Mouse (Mus musculus) ES-Bruce4 (cell line): Measurements from ENCODE around the gene Heg1. TPM values are rescaled to one million over a fixed set of nuclear protein-coding genes. Genes with fewer than 3 reads are reported as not detected.

Source experiments
- H3K27ac ChIP-seq: 2 replicates; pipeline ENCODE4 v1.5.1; 2012; ENCODE audit warnings: low read length, inconsistent platforms; ENCODE audit not compliant: insufficient read depth
- H3K27me3 ChIP-seq: 2 replicates; pipeline ENCODE4 v1.6.1; 2012; ENCODE audit warnings: mild to moderate bottlenecking, low read length, inconsistent platforms; ENCODE audit not compliant: control insufficient read depth, poor library complexity, insufficient read depth, severe bottlenecking
- H3K36me3 ChIP-seq: 2 replicates; pipeline ENCODE4 v1.6.1; 2012; ENCODE audit warnings: inconsistent platforms, mild to moderate bottlenecking, low read length, moderate library complexity; ENCODE audit not compliant: control insufficient read depth, poor library complexity, insufficient read depth, severe bottlenecking
- H3K4me1 ChIP-seq: one replicate; pipeline ENCODE4 v1.8.1; 2011; ENCODE audit warnings: low read length; ENCODE audit not compliant: control insufficient read depth, insufficient read depth
- H3K4me3 ChIP-seq: 2 replicates; pipeline ENCODE4 v1.5.1; 2011; ENCODE audit warnings: low read depth, mild to moderate bottlenecking, low read length
- H3K9ac ChIP-seq: 2 replicates; pipeline ENCODE4 v1.6.1; 2012; ENCODE audit warnings: low read depth, mild to moderate bottlenecking, inconsistent platforms; ENCODE audit not compliant: poor library complexity, severe bottlenecking
- H3K9me3 ChIP-seq: replicated peaks from 2 replicates; pipeline ENCODE4 v1.6.1; 2012; ENCODE audit warnings: mild to moderate bottlenecking, low read length, inconsistent platforms; ENCODE audit not compliant: control insufficient read depth, poor library complexity, insufficient read depth, severe bottlenecking
- CTCF ChIP-seq: IDR thresholded peaks from one replicate; pipeline ENCODE4 v1.8.1; 2011; ENCODE audit warnings: low read depth, low read length
- EP300 ChIP-seq: IDR thresholded peaks from 2 replicates; pipeline ENCODE4 v1.6.1; 2011; ENCODE audit warnings: low read depth, low read length; ENCODE audit not compliant: insufficient read depth
- POLR2A ChIP-seq: IDR thresholded peaks from one replicate; pipeline ENCODE4 v1.8.1; 2011; ENCODE audit warnings: low read length; ENCODE audit not compliant: insufficient read depth
- polyA plus RNA-seq: library from polyadenylated mRNA; stranded (reverse); fragments of >200 nt; gene quantifications from 2 replicates; pipeline ENCODE4 v1.2.4, GENCODE M21; 2011; ENCODE audit warnings: low read depth; ENCODE audit not compliant: missing spikeins, insufficient read depth, insufficient read length

Heg1 gene
- polyA plus RNA-seq, 1 experiment: 21.7 TPM

DNA sequence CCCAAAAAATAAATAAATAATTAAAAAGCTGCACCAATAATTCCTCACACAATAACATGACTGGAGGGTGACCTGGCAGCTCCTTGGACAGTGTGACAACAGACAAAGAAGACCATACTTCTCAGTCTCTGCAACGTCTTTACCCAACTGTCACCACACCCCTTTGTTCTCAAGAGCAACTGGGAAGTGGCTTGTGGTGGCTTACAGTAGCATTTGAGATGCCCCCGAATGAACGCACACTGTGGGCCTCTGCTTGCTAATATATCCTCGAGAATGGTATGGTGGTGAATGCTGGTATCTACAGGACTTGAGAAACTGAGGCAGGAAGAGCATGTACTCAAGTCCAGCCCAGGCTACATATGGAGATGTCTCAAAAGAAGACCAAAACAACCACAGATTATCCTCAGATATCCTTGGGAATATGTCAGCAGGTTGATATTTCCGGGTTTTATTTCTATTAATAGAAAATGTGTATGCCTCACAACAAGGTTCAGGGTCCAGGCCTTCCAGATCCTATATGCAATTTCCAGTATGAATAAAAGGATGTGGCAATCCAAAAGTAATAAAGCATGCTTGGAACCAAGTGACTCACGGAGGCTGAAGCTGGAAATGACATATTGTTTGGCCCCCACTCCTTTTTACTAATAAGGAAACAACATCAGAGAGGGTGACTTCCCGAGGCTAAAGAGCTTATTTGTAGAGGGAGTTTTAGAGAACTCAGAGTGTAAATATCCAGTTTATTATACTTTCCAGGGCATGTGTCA, 92.8 kb downstream of the Heg1 start:
- Histone ChIP-seq H3K27me3 (no peaks in the 10 kb centered on the region), H3K4me1 (no peaks in the 10 kb centered on the region), H3K9ac (no peak overlapping the region), H3K4me3 (no peak overlapping the region), H3K27ac (no peak overlapping the region), H3K36me3 (no peaks in the 10 kb centered on the region), H3K9me3 (no peaks in the 10 kb centered on the region)
- TF ChIP-seq CTCF: no peak
- TF ChIP-seq EP300: no peak
- TF ChIP-seq POLR2A: no peak

DNA sequence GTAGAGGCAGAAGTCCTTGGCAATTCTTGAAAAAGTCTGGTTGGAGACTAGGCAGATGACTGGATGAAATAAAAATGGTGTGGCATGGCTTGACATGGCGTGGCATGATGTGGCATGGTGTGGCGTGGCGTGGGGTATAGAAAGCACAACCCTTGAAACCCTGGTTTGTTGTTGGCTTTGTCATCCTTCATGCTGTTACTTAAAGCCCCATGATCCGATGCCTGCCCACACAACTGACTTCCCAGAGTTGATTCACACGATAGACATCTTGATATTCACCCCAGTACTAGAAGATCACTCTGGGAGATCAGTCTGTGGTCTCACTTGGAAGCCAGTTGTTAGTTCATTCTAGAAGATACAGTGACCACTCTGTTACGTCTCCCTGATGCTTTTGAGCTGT, 93.4 kb downstream of the Heg1 start:
- Histone ChIP-seq H3K9me3 (no peaks in the 10 kb centered on the region), H3K9ac (no peak overlapping the region), H3K27ac (no peak overlapping the region), H3K4me1 (no peaks in the 10 kb centered on the region), H3K27me3 (no peaks in the 10 kb centered on the region), H3K4me3 (no peak overlapping the region), H3K36me3 (no peaks in the 10 kb centered on the region)
- TF ChIP-seq POLR2A (no peak), EP300 (no peak)

DNA sequence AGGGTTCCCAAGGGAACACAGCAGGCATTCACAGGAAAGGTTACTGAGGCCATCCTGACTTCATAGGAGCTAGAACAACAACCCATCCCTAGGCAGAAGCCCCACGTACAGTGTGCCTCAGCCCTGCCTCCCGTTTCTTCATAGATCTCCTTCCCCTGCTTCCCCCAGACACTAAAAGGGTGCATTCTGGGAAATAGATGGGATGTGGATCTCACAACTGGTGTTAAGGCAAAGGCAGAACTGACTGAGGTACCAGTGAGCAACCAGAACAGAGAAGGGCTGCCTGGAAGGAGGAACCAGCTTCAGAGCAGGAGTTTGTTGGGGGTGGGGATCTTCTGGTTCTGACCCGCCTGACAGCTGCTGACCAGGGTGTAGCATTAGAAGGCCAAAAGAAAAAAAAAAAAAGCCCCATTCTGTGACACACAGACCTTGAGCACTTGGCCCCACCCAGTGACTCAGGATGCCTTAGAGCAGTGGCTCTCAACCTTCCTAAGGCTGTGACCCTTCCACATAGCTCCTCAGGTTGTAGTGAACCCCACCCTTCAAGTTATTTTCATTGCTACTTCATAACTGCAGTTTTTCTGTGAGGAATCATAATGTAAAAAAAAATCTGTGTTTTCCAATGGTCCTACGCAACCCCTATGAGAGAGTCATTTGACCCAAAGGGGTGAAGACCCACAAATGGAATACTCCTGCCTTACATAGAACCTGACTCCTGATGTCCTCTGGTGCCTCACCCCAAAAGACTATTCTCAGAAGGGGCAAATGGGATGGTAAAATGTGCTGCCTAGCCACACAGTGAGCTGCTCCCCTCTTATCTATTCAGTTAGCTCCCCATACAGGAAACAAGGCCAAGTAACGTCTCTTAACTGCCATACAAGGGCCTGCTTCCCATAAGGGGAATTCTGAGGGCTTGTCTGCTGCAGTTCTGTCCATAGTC, 97.9 kb downstream of the Heg1 start:
- no peaks in the 10 kb centered on the region for H3K9me3 ChIP-seq

DNA sequence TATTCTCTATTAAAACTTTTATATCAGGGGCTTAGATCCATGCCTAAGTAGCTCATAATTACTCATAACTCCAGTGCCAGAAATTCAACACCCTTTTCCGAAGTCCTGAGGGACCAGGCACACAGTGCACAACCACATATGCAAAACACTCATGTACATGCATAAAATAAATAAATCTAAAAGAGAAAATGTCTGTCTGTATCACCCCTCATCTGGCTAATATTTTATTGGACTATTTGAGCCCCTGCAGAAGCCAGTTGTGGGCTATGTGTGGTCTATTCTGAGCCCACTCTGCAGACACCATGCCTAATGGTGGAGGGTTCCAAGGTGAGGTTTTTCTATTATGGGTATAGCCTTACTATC, 98.5 kb downstream of the Heg1 start:
- Histone ChIP-seq H3K4me1 (no peaks in the 10 kb centered on the region), H3K27me3 (no peaks in the 10 kb centered on the region), H3K9ac (no peak overlapping the region), H3K36me3 (no peaks in the 10 kb centered on the region), H3K27ac (no peak overlapping the region), H3K4me3 (no peak overlapping the region), H3K9me3 (no peaks in the 10 kb centered on the region)
- TF ChIP-seq POLR2A (no peak), EP300 (no peak), CTCF (no peak)

More for the DNA sequence above, 97.9 kb downstream of the Heg1 start:
- no peaks in the 10 kb centered on the region for H3K4me1 ChIP-seq
- H3K9ac ChIP-seq: no peak overlapping the region
- no peak overlapping the region for H3K4me3 ChIP-seq
- H3K36me3 ChIP-seq: no peaks in the 10 kb centered on the region
- no peak overlapping the region for H3K27ac ChIP-seq
- no peaks in the 10 kb centered on the region for H3K27me3 ChIP-seq
- TF ChIP-seq EP300 (no peak), CTCF (no peak), POLR2A (no peak)

DNA sequence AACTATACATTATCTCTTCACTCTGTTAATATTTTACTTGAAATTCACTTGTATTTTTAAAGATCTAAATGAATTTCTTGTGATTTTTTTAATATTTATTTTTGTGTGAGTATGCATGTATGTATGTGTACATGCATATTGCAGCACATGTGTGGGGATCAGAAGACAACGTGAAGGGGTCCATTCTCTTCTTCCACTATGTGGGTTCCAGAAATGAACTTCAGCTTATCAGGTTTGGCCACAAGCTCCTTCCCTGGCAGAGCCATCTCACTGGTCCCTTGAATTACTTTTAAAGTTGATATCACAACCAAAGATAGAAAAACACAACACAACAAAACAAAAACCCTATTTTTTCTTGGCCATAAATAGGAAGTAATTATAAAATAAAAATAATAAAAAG, 100.4 kb downstream of the Heg1 start:
- Histone ChIP-seq H3K36me3 (no peaks in the 10 kb centered on the region), H3K27me3 (no peaks in the 10 kb centered on the region), H3K4me3 (no peak overlapping the region), H3K9ac (no peak overlapping the region), H3K9me3 (no peaks in the 10 kb centered on the region), H3K4me1 (no peaks in the 10 kb centered on the region), H3K27ac (no peak overlapping the region)
- TF ChIP-seq EP300 (no peak), CTCF (no peak), POLR2A (no peak)

DNA sequence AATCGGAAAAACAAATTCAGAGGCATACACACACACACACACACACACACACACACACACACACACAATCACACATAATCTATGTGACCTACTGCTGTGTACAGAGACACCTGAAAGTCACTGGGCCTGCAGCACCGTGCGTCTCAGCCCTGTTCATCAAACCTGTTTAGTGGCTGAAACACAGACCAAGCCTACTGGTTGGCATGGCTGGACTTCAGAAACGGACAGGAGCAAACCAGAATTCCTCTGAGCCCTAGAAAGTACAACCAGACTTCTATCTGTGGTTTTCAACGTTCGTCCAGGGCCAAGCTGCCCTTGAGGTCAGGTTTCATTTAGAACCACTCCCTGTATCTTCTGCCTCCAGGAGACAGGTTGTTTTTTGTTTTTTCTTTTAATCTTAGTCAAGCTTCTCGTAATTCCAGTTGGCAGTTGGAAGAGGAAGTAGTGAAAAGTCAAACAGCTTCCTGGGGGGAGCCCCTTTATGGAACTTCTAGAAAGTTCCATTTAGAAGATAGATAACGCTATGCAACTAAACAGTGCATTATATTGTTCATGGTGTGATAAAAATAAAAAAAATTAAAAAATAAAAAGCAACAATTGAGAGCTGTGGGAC, 101.0 kb downstream of the Heg1 start:
- Histone ChIP-seq H3K9ac (no peak overlapping the region), H3K27ac (no peak overlapping the region), H3K4me3 (no peak overlapping the region), H3K27me3 (no peaks in the 10 kb centered on the region), H3K9me3 (peaks cover 5% of the 10 kb centered on the region), H3K4me1 (no peaks in the 10 kb centered on the region), H3K36me3 (no peaks in the 10 kb centered on the region)
- TF ChIP-seq EP300 (no peak), CTCF (no peak), POLR2A (no peak)
